Mouse (Mus musculus) Patski (cell line): ENCODE data around the gene Fat1. TPM values are rescaled to one million over a fixed set of nuclear protein-coding genes. Genes with fewer than 3 reads are reported as not detected.

ENCODE experiments used
- ATAC-seq: fragments of 100-300 bp; one replicate; pipeline ENCODE4 v1.8.0; 2021
- CTCF ChIA-PET: fragments of 350-600 bp; sonication (Branson Sonifier 250); formaldehyde crosslinking; loops from one replicate; lab custom pipeline; 2022; ENCODE audit warnings: inconsistent platforms; lab: Charles Lee
- POLR2A ChIA-PET: fragments of 350-600 bp; sonication (Branson Sonifier 250); formaldehyde crosslinking; loops from one replicate; lab custom pipeline; 2022; ENCODE audit warnings: antibody characterized with exemption, inconsistent platforms; lab: Charles Lee
- DNase-seq: peaks from one replicate; pipeline ENCODE4 v3.0.0-alpha.2; 2011; ENCODE audit warnings: low read depth, low spot score
- H3K27me3 ChIP-seq: fragments of 371-371 bp; one replicate; pipeline ENCODE4 v1.5.1; 2021
- CTCF ChIP-seq: fragments of 100-300 bp; IDR thresholded peaks from one replicate; pipeline ENCODE4 v1.5.1; 2021
- in situ Hi-C: fragments of 300-500 bp; cut with MboI; formaldehyde crosslinking; loops from 3 replicates; pipeline ENCODE4 v1.11.1; 2018; ENCODE audit warnings: low pct_unique_long_range_greater_than_20kb, mixed read lengths
- polyA plus RNA-seq: library from polyadenylated mRNA; unstranded; gene quantifications from one replicate; pipeline ENCODE4 v1.2.3, GENCODE M21; 2021

The Fat1 gene
- polyA plus RNA-seq, 1 experiment from 2014 or later: 125 TPM

DNA sequence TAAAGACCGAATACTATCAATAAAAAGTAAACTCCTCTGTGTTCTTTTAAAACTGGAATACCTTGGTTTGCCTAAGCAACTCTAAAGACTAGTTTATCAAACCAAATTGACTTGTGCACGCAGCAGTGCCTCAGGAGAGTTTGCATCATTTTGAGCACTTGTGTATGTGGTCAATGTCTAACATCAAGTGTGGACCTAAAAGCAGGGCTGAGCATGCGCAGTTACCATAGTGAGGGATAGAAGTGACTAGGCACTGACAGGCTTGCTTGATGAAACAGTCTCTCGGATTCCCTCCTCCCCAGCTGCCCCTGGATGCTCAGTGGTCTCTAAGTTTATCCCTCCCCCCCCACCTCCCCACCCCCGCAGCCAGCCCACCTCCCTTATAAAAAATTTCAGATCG, 1.8 kb upstream of the Fat1 start:
- ChIA-PET POLR2A (no interaction called here), CTCF (interaction anchor here (1.1 to 1.7 kb wide), 3 partner anchors 10 to 561 kb away, joined by 3 read pairs; no protein-coding TSS in a partner anchor)
- TF ChIP-seq CTCF: no peak
- H3K27me3 ChIP-seq: no peaks in the 10 kb centered on the region
- ATAC-seq: no peak
- DNase-seq: no peak
- in situ Hi-C loops: loop anchor here (10.0 to 25.0 kb wide), 3 partner anchors 304 to 909 kb away; no protein-coding TSS in a partner anchor

DNA sequence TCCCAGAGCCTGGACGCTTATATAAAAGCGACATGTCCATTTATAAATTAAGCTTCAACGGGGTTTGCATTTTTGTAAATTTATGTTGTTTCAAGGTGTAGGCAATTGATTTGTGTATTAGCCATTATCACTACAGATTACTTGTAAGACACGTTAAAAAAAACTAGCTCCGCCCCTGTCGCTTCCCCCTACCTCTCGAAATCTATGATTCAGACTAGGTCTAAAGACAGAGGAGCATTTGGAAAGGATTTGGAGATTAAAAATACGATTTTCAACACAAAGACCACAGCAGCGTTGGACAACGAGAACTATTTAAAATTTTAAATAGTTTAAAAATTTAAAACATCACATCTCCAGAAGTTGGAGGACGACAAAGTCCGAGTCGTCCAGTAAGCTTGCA, 831 bp upstream of the Fat1 start:
- DNase-seq: no peak
- no peak for TF ChIP-seq CTCF
- no peak for ATAC-seq
- in situ Hi-C loops: loop anchor here (10.0 to 25.0 kb wide), 3 partner anchors 303 to 910 kb away; no protein-coding TSS in a partner anchor
- POLR2A ChIA-PET: interaction anchor here (0.6 to 1.2 kb wide), 3 partner anchors 14 to 95 kb away, joined by 3 read pairs; no protein-coding TSS in a partner anchor
- CTCF ChIA-PET: interaction anchor here (1.1 to 1.7 kb wide), 3 partner anchors 79 to 562 kb away, joined by 3 read pairs; no protein-coding TSS in a partner anchor
- H3K27me3 ChIP-seq: no peaks in the 10 kb centered on the region

DNA sequence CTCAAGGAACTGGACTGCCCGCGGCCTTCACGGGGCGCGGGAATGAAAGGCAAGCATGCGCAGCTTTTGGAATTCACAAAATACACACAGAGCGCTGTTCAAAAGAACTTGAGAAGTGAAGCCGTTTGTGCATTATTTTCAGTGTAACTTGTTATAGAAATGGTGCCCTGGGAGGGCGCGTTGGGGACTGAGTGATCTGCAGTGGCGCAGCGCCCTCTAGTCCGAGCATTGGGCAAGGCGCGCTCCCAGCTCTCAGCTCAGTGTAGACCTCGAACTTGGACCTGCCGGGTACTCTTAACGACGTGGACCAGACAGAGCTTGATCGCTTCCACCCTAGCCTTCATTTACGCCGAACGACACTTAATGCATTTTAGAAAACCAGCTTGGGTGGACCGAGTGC, 494 bp downstream of the Fat1 start:
- CTCF ChIA-PET: interaction anchor here (1.0 to 4.0 kb wide), 9 partner anchors 50 to 754 kb away, joined by 3 to 17 read pairs (median 5); no protein-coding TSS in a partner anchor
- in situ Hi-C loops: loop anchor here (5.0 to 25.0 kb wide), 5 partner anchors 77 to 911 kb away; no protein-coding TSS in a partner anchor
- peak; percentile 64 for ATAC-seq
- TF ChIP-seq CTCF: no peak
- POLR2A ChIA-PET: interaction anchor here (0.6 to 1.2 kb wide), 3 partner anchors 13 to 752 kb away, joined by 3 read pairs; no protein-coding TSS in a partner anchor
- H3K27me3 ChIP-seq: no peaks in the 10 kb centered on the region
- DNase-seq: no peak

DNA sequence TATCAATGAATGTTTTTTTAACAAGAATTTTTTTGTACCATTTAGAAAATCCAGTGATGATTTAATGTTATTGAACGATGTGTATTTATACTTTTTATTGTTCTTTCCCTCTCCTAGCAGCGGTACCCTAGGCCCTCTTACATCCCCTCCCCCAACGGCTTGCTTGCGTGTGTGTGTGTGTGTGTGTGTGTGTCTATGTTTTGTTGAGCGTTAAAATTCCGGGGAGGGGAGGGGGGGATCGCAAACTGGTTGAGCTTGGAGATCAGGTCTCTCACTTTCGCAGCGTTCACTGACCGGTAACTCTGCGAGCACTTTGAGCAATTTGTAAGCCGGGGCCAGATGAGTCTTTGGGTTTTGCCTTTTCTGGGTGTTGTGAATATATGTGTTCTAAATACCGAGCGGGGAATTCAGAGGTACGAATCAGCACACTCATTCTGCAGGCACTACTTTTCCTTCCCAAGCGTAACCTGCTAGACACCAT, 1.3 kb downstream of the Fat1 start:
- ATAC-seq (no peak), DNase-seq (no peak)
- in situ Hi-C loops: loop anchor here (5.0 to 25.0 kb wide), 5 partner anchors 76 to 912 kb away; no protein-coding TSS in a partner anchor
- ChIA-PET POLR2A (interaction anchor here (0.7 to 2.3 kb wide), 2 partner anchors 39 to 49 kb away, joined by 3 to 5 read pairs; no protein-coding TSS in a partner anchor), CTCF (interaction anchor here (1.0 to 4.0 kb wide), 9 partner anchors 49 to 755 kb away, joined by 3 to 17 read pairs (median 5); no protein-coding TSS in a partner anchor)
- no peaks in the 10 kb centered on the region for H3K27me3 ChIP-seq
- TF ChIP-seq CTCF: no peak

DNA sequence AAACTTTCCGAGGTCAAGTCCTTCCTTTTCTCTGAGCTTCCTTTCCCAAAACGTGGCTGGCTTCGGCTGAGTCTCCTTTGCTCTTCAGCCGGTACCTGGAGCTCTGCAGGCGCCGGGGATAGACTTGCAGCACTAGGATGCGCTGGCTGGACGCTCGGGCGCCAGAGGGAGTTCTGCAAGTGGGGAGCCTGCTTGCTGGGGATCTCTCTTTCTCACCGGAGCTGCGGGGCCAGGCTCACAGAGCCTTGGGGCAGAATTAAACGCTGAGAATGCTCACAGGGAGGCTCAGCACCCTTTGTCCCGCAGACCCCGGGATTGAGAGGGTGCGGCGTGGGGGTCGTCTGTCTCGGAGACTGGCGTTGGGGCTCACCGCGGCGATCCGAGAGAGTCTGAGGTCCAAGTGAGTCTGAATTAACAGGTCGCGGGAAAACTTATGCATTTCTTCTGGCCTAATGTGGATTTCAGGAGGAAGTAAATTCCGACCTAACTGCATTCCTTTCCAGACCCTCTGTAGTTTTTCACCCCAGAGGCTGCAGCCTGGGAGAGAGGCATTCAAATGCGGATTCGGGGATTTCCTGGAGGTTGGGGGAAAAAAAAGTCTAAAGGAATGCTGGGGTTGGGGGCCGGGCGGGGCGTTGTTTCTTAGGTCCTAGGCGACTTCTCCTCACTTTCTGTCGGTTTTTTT, 2.0 kb downstream of the Fat1 start:
- no peak for TF ChIP-seq CTCF
- no peak for DNase-seq
- CTCF ChIA-PET: interaction anchor here (1.2 to 4.0 kb wide), 5 partner anchors 24 to 755 kb away, joined by 3 to 17 read pairs (median 6); no protein-coding TSS in a partner anchor

DNA sequence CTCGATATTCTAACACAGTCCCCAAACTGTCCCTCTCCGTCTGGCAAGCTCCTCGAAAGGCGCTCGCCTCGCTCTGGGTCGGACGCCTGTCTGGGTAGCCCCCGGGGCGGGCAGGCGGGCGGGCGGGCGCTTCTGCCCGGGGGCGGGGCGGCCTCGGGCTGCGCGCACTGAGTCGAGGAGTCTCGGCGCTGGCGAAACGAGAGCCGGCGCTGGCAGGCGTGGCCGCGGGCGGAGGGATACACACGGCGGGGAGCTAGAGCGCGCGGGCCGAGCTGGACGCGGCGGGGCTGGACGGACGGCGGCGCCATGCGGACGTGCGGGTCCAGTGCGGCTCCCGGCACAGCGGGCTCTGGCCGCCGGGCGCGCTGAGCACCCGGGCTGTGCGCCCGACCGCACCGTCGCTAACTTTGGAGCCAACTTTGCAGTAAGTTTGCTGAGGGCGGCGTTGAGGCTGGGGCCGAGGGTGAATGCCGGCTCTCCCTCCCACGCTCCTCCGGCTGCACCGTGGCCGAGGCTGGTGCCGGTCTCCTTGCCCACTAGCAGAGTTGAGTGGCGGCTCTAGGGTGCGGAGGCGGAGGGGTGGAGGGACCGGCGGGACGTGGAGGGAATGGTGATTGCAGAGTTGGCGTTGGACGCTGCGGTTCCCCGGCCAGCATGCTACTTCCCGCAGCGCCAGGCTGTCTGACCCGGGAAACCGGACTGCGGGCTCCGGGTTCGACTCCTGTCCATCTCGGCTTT, 2.8 kb downstream of the Fat1 start:
- DNase-seq: no peak
- peak; percentile 73 for ATAC-seq
- TF ChIP-seq CTCF: no peak
- ChIA-PET CTCF (interaction anchor here (1.2 to 4.0 kb wide), 3 partner anchors 23 to 74 kb away, joined by 3 to 17 read pairs (median 6); no protein-coding TSS in a partner anchor), POLR2A (interaction anchor here (0.7 to 2.3 kb wide), 4 partner anchors 36 to 73 kb away, joined by 4 to 5 read pairs (median 4); no protein-coding TSS in a partner anchor)
- H3K27me3 ChIP-seq: no peaks in the 10 kb centered on the region
- in situ Hi-C loops: loop anchor here (5.0 to 25.0 kb wide), 5 partner anchors 74 to 913 kb away; no protein-coding TSS in a partner anchor

More for the DNA sequence above, 2.0 kb downstream of the Fat1 start:
- ATAC-seq: peak; percentile 13
- POLR2A ChIA-PET: interaction anchor here (0.7 to 2.3 kb wide), 4 partner anchors 38 to 74 kb away, joined by 3 to 5 read pairs (median 4); no protein-coding TSS in a partner anchor
- H3K27me3 ChIP-seq: no peaks in the 10 kb centered on the region
- in situ Hi-C loops: loop anchor here (5.0 to 25.0 kb wide), 5 partner anchors 75 to 912 kb away; no protein-coding TSS in a partner anchor

DNA sequence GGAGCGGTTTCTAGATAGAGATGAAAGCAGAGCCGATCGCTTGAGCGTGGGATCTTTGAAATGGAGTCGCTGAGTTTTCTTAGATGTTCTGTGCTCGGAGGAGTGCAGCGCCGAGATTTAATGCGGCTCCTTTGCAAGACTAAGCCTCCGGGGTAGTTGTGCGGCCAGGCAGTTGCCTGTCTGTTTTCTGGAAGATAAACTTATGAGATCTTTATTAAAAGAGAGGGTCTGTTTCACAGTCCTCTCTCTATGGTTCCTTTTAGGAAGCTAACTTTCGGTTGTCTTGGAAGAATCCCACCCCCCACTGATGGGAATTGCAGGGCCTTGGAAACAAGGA, 3.4 kb downstream of the Fat1 start:
- ATAC-seq: no peak
- no peak for TF ChIP-seq CTCF
- no peaks in the 10 kb centered on the region for H3K27me3 ChIP-seq
- POLR2A ChIA-PET: interaction anchor here (1.3 to 2.3 kb wide), 4 partner anchors 10 to 64 kb away, joined by 3 to 9 read pairs (median 4); no protein-coding TSS in a partner anchor
- in situ Hi-C loops: loop anchor here (5.0 to 25.0 kb wide), 5 partner anchors 74 to 914 kb away; no protein-coding TSS in a partner anchor
- no peak for DNase-seq
- CTCF ChIA-PET: interaction anchor here (0.7 to 4.0 kb wide), 6 partner anchors 10 to 161 kb away, joined by 3 to 17 read pairs (median 3); no protein-coding TSS in a partner anchor

DNA sequence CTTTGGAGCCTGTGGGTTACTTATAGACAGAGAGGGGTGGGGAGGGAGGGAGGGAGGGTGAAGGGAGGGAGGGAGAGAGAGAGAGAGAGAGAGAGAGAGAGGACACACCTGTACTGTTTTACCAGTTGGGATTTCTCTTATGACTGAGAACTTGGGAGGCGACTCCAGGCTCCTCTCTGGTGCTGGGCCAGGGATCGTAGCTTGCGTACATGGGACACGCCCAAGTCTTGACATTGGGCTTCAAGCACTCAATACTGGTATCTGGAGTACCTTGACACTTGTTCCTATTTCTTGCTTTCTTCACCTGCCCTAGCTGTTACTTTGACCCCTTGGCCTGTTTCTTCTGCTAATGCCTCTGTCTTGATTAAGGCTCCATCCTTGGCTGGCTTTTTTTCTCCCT, 10.3 kb downstream of the Fat1 start:
- TF ChIP-seq CTCF: no peak
- ATAC-seq: no peak

DNA sequence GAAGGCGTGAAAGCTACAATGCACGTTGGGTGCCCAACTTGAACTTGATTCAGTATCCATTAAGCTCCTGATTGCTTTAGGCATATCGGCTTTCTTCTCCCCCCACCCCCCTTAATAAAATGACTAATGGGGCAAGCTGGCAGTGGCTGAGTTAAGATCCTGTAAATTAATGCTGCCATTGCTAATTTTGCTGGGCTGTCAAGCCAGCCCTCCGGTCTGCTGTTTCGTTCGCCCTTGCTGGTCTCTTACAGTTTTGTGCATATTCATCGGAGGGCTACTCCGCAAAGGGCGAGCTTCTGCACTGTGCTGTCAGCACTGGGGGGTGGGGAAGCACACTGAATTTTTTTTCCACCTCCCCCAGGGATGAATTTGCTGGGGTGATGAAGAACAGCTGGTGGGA, 13.3 kb downstream of the Fat1 start:
- CTCF ChIA-PET: interaction anchor here (1.0 to 2.4 kb wide), 7 partner anchors 9 to 70 kb away, joined by 3 to 7 read pairs (median 3); no protein-coding TSS in a partner anchor
- in situ Hi-C loops: loop anchor here (10.0 to 25.0 kb wide), 2 partner anchors 46 to 289 kb away; no protein-coding TSS in a partner anchor
- H3K27me3 ChIP-seq: no peaks in the 10 kb centered on the region
- no peak for TF ChIP-seq CTCF
- ATAC-seq (no peak), DNase-seq (no peak)
- POLR2A ChIA-PET: interaction anchor here (0.9 to 1.1 kb wide), 2 partner anchors 9 to 14 kb away, joined by 3 read pairs; partner anchors contain the start of gene Fat1

More for the DNA sequence above, 10.3 kb downstream of the Fat1 start:
- POLR2A ChIA-PET: no interaction called here
- DNase-seq: no peak
- H3K27me3 ChIP-seq: no peaks in the 10 kb centered on the region
- in situ Hi-C loops: loop anchor here (10.0 to 25.0 kb wide), 2 partner anchors 49 to 292 kb away; no protein-coding TSS in a partner anchor
- CTCF ChIA-PET: no interaction called here
